Mouse (Mus musculus) intestine, embryonic 16.5 days (tissue): Measurements from ENCODE around the gene Sgsm3. TPM values are rescaled to one million over a fixed set of nuclear protein-coding genes. Genes with fewer than 3 reads are reported as not detected.

Experiments used
- ATAC-seq: fragments of 200-750 bp; cut with Nextera tagmentation; 2 replicates; pipeline ENCODE4 v1.8.0; 2017; ENCODE audit warnings: moderate TSS enrichment, moderate library complexity
- H3K27ac ChIP-seq: fragments of 300-500 bp; sonication (generic); 2 replicates; pipeline ENCODE4 v1.5.1; 2014; ENCODE audit warnings: mild to moderate bottlenecking, low read length
- H3K27me3 ChIP-seq: fragments of 300-500 bp; sonication (generic); replicated peaks from 2 replicates; pipeline ENCODE4 v1.6.1; 2014; ENCODE audit warnings: low read length, control low read depth, mixed read lengths; ENCODE audit not compliant: control insufficient read depth, insufficient read depth
- H3K36me3 ChIP-seq: fragments of 300-500 bp; sonication (generic); 2 replicates; pipeline ENCODE4 v1.6.1; 2014; ENCODE audit warnings: low read length, control low read depth; ENCODE audit not compliant: control insufficient read depth, insufficient read depth
- H3K4me1 ChIP-seq: fragments of 300-500 bp; sonication (generic); 2 replicates; pipeline ENCODE4 v1.6.1; 2014; ENCODE audit warnings: low read length, control low read depth, mixed read lengths; ENCODE audit not compliant: control insufficient read depth, insufficient read depth
- H3K4me2 ChIP-seq: fragments of 300-500 bp; sonication (generic); 2 replicates; pipeline ENCODE4 v1.6.1; 2014; ENCODE audit warnings: low read depth, low read length, control low read depth
- H3K4me3 ChIP-seq: fragments of 300-500 bp; sonication (generic); 2 replicates; pipeline ENCODE4 v1.5.1; 2014; ENCODE audit warnings: mild to moderate bottlenecking, low read length
- H3K9ac ChIP-seq: fragments of 300-500 bp; sonication (generic); 2 replicates; pipeline ENCODE4 v1.6.1; 2014; ENCODE audit warnings: low read depth, low read length
- H3K9me3 ChIP-seq: fragments of 300-500 bp; sonication (generic); 2 replicates; pipeline ENCODE4 v1.6.1; 2016; ENCODE audit warnings: low read length, control low read depth; ENCODE audit not compliant: control insufficient read depth
- WGBS: fragments of 180-500 bp; shearing (Covaris S2); extraction: QIAGEN DNeasy Blood & Tissue Kit; methylation state at CpG from one replicate; pipeline ENCODE4 v1.1.7; 2014; 5-methylcytosine and 5-hydroxymethylcytosine counted together
- polyA plus RNA-seq: library from polyadenylated mRNA; unstranded; fragments of >200 nt; fragmentation: Nextera tagmentation; extraction: Ambion mirVana; gene quantifications from 2 replicates; pipeline ENCODE4 v1.2.1, GENCODE M21; 2015

Gene Sgsm3
- polyA plus RNA-seq, 1 experiment from 2014 or later, result 33.9 TPM

DNA sequence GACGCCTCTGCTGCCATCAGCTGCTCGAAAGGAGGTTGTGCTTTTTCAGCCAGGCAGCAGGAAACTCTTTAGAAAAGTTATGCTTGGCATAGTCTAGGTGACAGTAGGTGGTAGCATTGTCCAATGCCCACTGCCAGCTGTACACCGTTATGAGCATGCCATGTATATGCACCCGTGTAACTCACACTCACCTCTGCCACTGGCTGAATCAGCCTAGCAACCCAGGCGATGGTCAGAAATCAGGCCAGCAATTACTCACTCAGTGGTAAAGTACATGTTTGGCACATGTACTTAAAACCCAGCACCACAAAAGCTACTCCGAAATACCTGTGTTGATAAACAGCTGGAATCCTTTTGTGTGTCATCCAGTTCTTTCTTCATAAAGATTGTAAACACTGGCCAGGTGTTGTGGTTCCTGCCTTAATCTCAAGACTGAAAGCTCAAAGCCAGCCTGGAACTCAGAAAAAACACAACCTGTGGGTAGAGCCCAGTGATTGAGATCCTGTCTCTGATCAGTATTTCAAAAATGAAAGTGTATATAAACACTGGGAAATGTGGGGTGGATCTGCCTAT lies 36.0 kb upstream of the Sgsm3 start:
- ATAC-seq, result no peak
- no peak overlapping the region for H3K4me3 ChIP-seq
- no peaks in the 10 kb centered on the region; the same call in 1 of the 2 replicates for H3K4me1 ChIP-seq
- 86% methylated on average over 6 of the region's 6 CpGs for WGBS
- H3K4me2 ChIP-seq, result no peak overlapping the region
- H3K9ac ChIP-seq, result no peak overlapping the region
- H3K27ac ChIP-seq, result no peak overlapping the region
- H3K27me3 ChIP-seq, result no peaks in the 10 kb centered on the region
- no peaks in the 10 kb centered on the region for H3K9me3 ChIP-seq
- H3K36me3 ChIP-seq, result no peaks in the 10 kb centered on the region

DNA sequence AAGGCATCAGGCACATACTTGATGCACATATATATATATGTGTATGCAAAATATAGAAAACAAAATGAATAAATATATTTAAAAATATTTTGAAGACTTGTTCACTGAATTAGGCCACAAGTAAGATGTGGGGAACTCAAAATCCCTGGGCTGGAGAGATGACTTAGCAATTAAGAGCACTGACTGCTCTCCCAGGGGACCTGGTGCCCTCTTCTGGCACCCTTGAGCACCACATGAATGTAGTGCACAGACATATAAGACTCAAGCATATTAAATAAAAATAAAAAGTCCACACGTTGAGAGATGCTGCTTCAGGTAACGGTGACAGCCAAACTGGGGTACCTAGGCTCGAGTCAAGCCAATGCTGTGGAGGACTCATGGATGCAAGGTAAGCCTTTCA lies 31.7 kb upstream of the Sgsm3 start:
- peaks cover 9% of the 10 kb centered on the region for H3K4me1 ChIP-seq
- H3K9me3 ChIP-seq, result no peaks in the 10 kb centered on the region
- no peak overlapping the region for H3K4me3 ChIP-seq
- H3K4me2 ChIP-seq, result no peak overlapping the region
- H3K36me3 ChIP-seq, result no peaks in the 10 kb centered on the region
- H3K27ac ChIP-seq, result no peak overlapping the region
- H3K9ac ChIP-seq, result no peak overlapping the region
- 57% methylated on average over 3 of the region's 3 CpGs for WGBS
- ATAC-seq, result no peak
- no peaks in the 10 kb centered on the region for H3K27me3 ChIP-seq

DNA sequence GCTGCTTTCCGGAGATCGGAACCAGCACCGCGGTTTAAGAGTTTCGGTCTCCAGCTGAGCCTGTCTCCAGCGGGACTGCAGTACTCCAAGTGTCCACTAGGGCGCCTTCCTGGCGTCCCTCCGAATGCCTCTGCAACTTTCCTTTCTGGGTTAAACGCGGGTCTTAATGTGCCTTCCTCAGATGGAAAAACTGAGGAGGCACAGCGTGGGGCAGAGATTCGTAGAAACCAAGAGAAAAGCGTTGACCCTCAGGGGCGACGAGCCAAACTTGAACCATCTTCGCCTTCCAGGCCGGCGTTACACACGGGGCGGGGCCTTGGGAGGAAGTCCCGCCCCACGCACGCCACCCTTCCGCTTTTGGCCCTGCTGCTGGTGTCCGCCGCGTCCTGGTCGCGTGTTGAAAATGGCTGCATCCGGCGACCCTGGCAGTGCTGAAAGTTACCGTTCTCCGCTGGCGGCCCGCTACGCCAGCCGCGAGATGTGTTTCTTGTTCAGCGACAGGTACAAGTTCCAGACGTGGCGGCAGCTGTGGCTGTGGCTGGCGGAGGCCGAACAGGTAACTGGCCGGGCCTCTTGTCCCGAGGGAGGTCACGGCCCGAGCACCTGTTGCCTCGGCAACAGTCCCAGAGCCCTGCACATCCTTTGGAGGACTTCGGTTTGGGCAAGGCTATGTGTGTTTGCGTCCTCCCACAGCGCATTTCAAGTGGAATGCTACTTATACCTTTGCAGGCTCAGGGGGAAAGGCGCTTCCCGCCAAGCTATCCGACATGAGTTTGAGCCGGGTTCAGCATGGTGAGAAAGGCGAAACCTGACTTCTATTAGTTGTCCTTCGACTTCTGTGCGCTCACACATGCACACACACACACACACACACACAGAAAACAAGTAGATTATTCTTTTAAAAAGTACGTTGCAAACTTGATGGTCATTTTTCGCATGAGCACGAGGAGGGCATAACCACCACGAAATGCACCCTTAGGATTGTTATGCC lies 29.1 kb upstream of the Sgsm3 start, which contains the start of gene Adsl:
Gene Adsl (plus strand): TSS at position 346 of the 991 bp plus-strand sequence.
- Histone ChIP-seq H3K9me3 (no peaks in the 10 kb centered on the region), H3K27me3 (no peaks in the 10 kb centered on the region), H3K4me3 (peak within 1 kb of the TSS; percentile 72), H3K4me2 (peak within 1 kb of the TSS; percentile 73), H3K4me1 (peaks cover 9% of the 10 kb centered on the region), H3K27ac (peak within 1 kb of the TSS; percentile 82), H3K36me3 (0 out of 2 replicates have a peak, but pooled peaks cover 8% of the 10 kb centered on the region), H3K9ac (peak within 1 kb of the TSS; percentile 79)
- WGBS, result under 1% methylated on average over 63 of the region's 63 CpGs
- peak; percentile 96 for ATAC-seq

DNA sequence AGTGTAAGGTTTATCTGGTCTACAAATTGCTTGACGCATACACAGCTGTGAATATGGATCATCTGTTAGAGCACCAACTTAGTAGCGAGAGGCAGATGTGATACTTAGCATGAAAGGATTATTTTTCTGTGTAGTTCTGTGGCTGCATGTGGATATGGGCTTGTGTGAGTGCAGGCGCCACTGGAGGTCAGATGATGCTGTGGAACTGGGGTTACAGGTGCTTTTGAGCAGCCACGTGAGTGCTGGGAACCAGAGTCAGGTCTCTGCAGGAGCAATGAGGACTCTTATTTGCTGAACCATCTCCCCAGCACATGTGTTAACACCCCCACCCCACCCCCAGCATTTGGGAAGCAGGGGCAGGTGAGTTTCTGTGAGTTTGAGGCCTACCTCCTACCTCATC lies 28.1 kb upstream of the Sgsm3 start:
- 51% methylated on average over 4 of the region's 4 CpGs for WGBS
- Histone ChIP-seq H3K27me3 (no peaks in the 10 kb centered on the region), H3K36me3 (peaks cover 16% of the 10 kb centered on the region), H3K4me3 (peak overlapping the region; percentile 72), H3K9ac (peak overlapping the region; percentile 79), H3K9me3 (no peaks in the 10 kb centered on the region), H3K4me1 (peaks cover 9% of the 10 kb centered on the region), H3K27ac (no peak overlapping the region), H3K4me2 (peak overlapping the region; percentile 73)
- no peak for ATAC-seq

DNA sequence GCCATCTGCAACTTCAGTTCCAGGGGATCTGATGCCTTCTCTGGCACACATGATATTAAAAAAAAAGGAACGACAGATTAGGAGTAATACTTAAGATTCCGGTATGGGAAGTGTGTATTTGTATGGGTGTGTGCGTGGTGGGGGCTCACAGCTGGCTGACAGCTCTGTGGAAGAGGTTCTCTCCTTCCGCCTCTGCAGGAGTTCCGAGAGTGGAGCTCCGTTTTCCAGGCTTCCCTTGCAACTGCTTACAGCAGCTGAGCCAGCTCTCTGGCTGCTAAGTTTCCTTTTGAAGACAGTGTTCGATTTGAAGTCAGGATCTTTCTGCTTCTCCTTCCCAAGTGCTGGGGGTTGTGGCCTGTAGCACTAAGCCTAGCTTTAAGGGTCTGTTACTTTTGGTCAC lies 27.5 kb upstream of the Sgsm3 start:
- H3K4me1 ChIP-seq, result peaks cover 9% of the 10 kb centered on the region
- no peak for ATAC-seq
- no peaks in the 10 kb centered on the region for H3K27me3 ChIP-seq
- H3K9me3 ChIP-seq, result no peaks in the 10 kb centered on the region
- no peak overlapping the region for H3K27ac ChIP-seq
- H3K4me2 ChIP-seq, result no peak overlapping the region
- 92% methylated on average over 7 of the region's 7 CpGs for WGBS
- peaks cover 18% of the 10 kb centered on the region for H3K36me3 ChIP-seq
- H3K4me3 ChIP-seq, result no peak overlapping the region
- H3K9ac ChIP-seq, result no peak overlapping the region

DNA sequence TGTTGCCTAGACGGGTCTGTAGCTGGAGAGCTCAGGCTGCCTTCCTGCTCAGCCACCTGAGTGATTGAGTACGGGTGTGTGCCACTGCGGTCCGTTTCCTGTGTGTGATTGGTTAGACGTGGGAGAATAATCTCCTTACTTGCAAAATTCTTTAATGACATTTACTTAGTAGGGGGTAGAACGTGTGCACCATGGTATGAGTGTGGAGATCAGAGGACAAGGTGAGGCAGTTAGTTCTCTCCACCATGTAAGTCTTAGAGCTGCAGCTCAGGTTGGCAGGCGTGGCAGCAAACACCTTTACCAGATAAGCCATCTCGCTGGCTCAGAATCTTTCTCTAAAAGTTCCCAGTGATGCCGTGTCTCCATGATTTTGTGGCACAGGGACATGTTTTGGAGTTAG lies 23.6 kb upstream of the Sgsm3 start:
- peaks cover 9% of the 10 kb centered on the region for H3K4me1 ChIP-seq
- no peak overlapping the region for H3K4me2 ChIP-seq
- WGBS, result 77% methylated on average over 9 of the region's 9 CpGs
- no peaks in the 10 kb centered on the region for H3K9me3 ChIP-seq
- no peak overlapping the region for H3K27ac ChIP-seq
- no peak overlapping the region for H3K9ac ChIP-seq
- H3K4me3 ChIP-seq, result no peak overlapping the region
- no peak for ATAC-seq
- no peaks in the 10 kb centered on the region for H3K27me3 ChIP-seq
- H3K36me3 ChIP-seq, result peaks cover 19% of the 10 kb centered on the region

DNA sequence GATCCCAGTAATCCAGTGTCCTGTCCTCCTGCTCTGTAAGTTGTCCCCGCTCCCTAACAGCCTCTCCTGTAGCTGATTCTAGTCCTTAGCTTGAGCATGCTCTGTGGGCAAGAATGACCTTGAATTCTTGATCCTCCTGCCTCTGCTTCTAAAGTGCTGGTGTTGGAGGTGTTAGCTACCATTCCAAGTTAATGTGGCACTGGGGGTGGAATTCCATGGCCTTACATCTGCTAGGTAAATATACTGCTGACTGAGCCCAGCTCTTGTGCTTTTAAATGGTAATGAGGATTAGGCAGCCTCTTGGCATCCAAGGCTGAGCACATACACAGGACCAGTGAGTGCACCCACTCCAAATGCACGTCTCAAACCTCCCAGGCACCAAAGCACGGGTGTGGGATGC lies 22.7 kb upstream of the Sgsm3 start:
- WGBS, result 82% methylated on average over 3 of the region's 3 CpGs
- H3K36me3 ChIP-seq, result peaks cover 19% of the 10 kb centered on the region
- H3K9me3 ChIP-seq, result no peaks in the 10 kb centered on the region
- H3K4me2 ChIP-seq, result no peak overlapping the region
- H3K9ac ChIP-seq, result no peak overlapping the region
- H3K4me1 ChIP-seq, result peaks cover 4% of the 10 kb centered on the region
- no peak for ATAC-seq
- no peaks in the 10 kb centered on the region for H3K27me3 ChIP-seq
- H3K4me3 ChIP-seq, result no peak overlapping the region
- no peak overlapping the region for H3K27ac ChIP-seq

DNA sequence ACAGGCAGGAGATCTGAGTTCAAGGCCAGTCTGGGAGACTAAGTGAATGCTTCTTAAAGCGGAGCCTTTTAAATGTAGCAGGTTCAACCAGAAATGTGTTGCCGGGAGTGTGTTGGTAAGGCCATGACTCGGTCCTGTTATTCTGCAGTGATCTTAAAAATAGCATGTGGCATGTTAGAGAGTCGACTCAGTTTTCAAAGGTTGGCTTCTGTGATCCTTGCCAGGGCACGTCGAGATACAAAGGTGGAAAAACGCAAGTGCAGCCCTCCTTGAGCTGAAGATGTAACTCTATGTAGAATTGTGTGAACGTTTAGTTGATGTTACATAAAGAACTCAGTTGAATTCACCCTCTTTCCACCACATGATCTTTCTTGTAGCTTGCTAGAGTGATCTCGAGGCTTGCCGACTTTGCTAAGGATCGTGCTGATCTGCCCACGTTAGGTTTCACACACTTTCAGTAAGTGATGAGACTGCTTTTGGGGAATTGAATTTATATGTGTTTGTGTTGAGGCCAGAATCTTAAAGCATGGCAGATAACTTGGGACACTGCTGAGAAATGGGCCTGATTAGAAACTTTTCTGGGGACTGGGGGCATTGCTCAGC lies 21.6 kb upstream of the Sgsm3 start:
- Histone ChIP-seq H3K4me1 (no peaks in the 10 kb centered on the region), H3K27me3 (no peaks in the 10 kb centered on the region), H3K4me2 (no peak overlapping the region), H3K9ac (no peak overlapping the region), H3K4me3 (no peak overlapping the region), H3K36me3 (peaks cover 19% of the 10 kb centered on the region), H3K27ac (no peak overlapping the region), H3K9me3 (no peaks in the 10 kb centered on the region)
- 96% methylated on average over 12 of the region's 12 CpGs for WGBS
- no peak for ATAC-seq

DNA sequence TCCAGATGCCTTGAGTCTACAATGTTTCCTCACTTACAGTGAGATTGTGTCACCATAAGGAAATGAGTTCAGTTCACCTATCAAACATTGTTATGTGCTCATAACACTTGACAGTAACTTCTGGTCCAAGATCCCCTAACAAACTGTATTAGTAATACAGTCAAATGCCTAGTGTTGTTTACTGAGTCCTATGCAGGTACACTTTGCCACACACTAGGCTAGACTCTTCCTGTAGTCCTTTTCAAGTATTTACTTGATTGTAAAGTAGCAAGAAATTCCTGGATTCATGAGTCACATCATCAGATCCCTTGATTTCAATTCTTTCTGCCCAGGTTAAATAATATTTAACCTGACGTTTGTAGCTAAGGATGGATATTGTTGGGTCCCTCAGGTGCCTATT lies 8.2 kb upstream of the Sgsm3 start:
- ATAC-seq, result no peak
- WGBS, result 86% methylated on average over 1 of the region's 1 CpGs
- no peaks in the 10 kb centered on the region for H3K27me3 ChIP-seq
- no peak overlapping the region for H3K9ac ChIP-seq
- no peak overlapping the region for H3K4me3 ChIP-seq
- H3K27ac ChIP-seq, result no peak overlapping the region
- H3K36me3 ChIP-seq, result peaks cover 25% of the 10 kb centered on the region
- no peaks in the 10 kb centered on the region for H3K4me1 ChIP-seq
- H3K9me3 ChIP-seq, result no peaks in the 10 kb centered on the region
- H3K4me2 ChIP-seq, result no peak overlapping the region
